Mouse (Mus musculus) limb, embryonic 15.5 days (tissue): Measurements from ENCODE around the gene Slc23a2. TPM values are rescaled to one million over a fixed set of nuclear protein-coding genes. Genes with fewer than 3 reads are reported as not detected.

ENCODE experiments used
- ATAC-seq: fragments of 200-750 bp; cut with Nextera tagmentation; 2 replicates; pipeline ENCODE4 v1.8.0; 2017; ENCODE audit warnings: low read depth, moderate TSS enrichment; ENCODE audit not compliant: insufficient number of reproducible peaks, low FRiP score, low TSS enrichment
- H3K27ac ChIP-seq: fragments of 300-500 bp; sonication (generic); 2 replicates; pipeline ENCODE4 v1.5.1; 2015; ENCODE audit warnings: moderate library complexity, mild to moderate bottlenecking, inconsistent platforms
- H3K27me3 ChIP-seq: fragments of 300-500 bp; sonication (generic); 2 replicates; pipeline ENCODE4 v1.6.1; 2015; ENCODE audit warnings: inconsistent platforms
- H3K36me3 ChIP-seq: fragments of 300-500 bp; sonication (generic); 2 replicates; pipeline ENCODE4 v1.6.1; 2015; ENCODE audit warnings: inconsistent platforms
- H3K4me1 ChIP-seq: fragments of 300-500 bp; sonication (generic); 2 replicates; pipeline ENCODE4 v1.6.1; 2015; ENCODE audit warnings: inconsistent platforms
- H3K4me2 ChIP-seq: fragments of 300-500 bp; sonication (generic); 2 replicates; pipeline ENCODE4 v1.6.1; 2015; ENCODE audit warnings: mild to moderate bottlenecking, inconsistent platforms
- H3K4me3 ChIP-seq: fragments of 300-500 bp; sonication (generic); 2 replicates; pipeline ENCODE4 v1.5.1; 2015; ENCODE audit warnings: mild to moderate bottlenecking, inconsistent platforms
- H3K9ac ChIP-seq: fragments of 300-500 bp; sonication (generic); 2 replicates; pipeline ENCODE4 v1.6.1; 2015; ENCODE audit warnings: inconsistent platforms
- H3K9me3 ChIP-seq: fragments of 300-500 bp; sonication (generic); 2 replicates; pipeline ENCODE4 v1.6.1; 2016; ENCODE audit warnings: inconsistent platforms
- WGBS: fragments of 180-500 bp; shearing (Covaris S2); methylation state at CpG from one replicate; pipeline ENCODE4 v1.1.7; 2015; 5-methylcytosine and 5-hydroxymethylcytosine counted together
- polyA plus RNA-seq: library from polyadenylated mRNA; unstranded; fragments of >200 nt; fragmentation: Nextera tagmentation; extraction: Ambion mirVana; gene quantifications from 2 replicates; pipeline ENCODE4 v1.2.1, GENCODE M21; 2015

Gene Slc23a2
- polyA plus RNA-seq, 1 experiment from 2014 or later, result 11.5 TPM

- 2% methylated on average over 36 of the region's 36 CpGs for WGBS
- peaks cover 32% of the 10 kb centered on the region for H3K27me3 ChIP-seq
- no peak for ATAC-seq
Measured at GRCm38 (mm10) chr2:132028894-132029605, 115.9 kb downstream of the Slc23a2 start.

DNA sequence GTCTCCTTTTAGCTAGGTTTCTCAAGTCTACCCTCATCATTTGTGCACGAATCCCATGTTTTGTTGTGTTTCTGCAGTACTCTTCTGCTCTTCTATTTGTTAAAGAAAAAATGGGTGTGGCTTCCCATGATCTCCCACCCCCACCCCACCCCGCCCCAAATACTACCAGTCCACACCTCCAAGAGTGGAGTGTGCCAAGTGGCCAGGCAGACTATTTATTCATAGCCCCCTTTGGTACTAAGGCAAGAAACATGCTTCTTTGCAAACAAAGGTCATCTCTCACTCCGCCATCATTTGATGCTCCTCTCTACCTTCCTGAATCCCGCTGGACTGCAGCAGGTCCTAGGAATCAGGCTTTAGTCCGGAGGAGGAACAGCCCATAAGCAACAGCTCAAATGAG is 116.8 kb downstream of the Slc23a2 start:
- WGBS, result 37% methylated on average over 5 of the region's 5 CpGs
- peak overlapping the region; percentile 58 for H3K4me3 ChIP-seq

More at GRCm38 (mm10) chr2:132028894-132029605, 115.9 kb downstream of the Slc23a2 start:
- Histone ChIP-seq H3K9ac (peak overlapping the region; percentile 47), H3K9me3 (no peaks in the 10 kb centered on the region), H3K4me1 (peaks cover 38% of the 10 kb centered on the region), H3K36me3 (no peaks in the 10 kb centered on the region), H3K4me2 (peak overlapping the region; percentile 90), H3K27ac (peak overlapping the region; percentile 75), H3K4me3 (peak overlapping the region; percentile 58)

DNA sequence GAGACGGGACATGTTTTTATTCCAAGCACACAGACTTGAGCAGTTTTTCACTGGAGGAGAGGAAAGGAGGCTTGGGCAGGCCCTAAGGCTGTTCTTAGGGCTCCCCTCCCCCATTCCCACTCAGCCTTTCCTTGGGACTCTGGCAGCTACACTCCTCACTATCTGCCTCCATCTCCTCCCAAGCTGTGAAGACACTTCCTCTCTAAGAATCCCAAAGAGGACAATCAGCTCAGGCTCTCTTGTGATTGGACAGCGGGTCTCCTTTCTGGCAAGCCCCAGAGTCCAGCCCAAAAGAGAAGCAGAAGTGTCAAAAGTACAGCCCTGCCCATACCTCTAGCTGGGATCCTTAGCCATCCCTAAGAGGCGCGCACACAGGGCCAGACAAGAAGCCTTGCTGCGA is 117.5 kb downstream of the Slc23a2 start:
- ATAC-seq, result no peak
- peaks cover 38% of the 10 kb centered on the region for H3K4me1 ChIP-seq
- H3K4me3 ChIP-seq, result 0 out of 2 replicates have a peak overlapping the region, but pooled peaks have one; percentile 58
- no peak overlapping the region for H3K9ac ChIP-seq
- H3K36me3 ChIP-seq, result no peaks in the 10 kb centered on the region
- no peaks in the 10 kb centered on the region for H3K9me3 ChIP-seq
- 58% methylated on average over 5 of the region's 5 CpGs for WGBS
- H3K27ac ChIP-seq, result no peak overlapping the region
- peak overlapping the region; percentile 90; the same call in 1 of the 2 replicates for H3K4me2 ChIP-seq
- H3K27me3 ChIP-seq, result peaks cover 32% of the 10 kb centered on the region

More for the DNA sequence above, 116.8 kb downstream of the Slc23a2 start:
- Histone ChIP-seq H3K4me1 (peaks cover 38% of the 10 kb centered on the region), H3K36me3 (no peaks in the 10 kb centered on the region), H3K9ac (no peak overlapping the region), H3K9me3 (no peaks in the 10 kb centered on the region), H3K4me2 (peak overlapping the region; percentile 90), H3K27me3 (peaks cover 32% of the 10 kb centered on the region), H3K27ac (no peak overlapping the region)
- no peak for ATAC-seq

- WGBS, result 79% methylated on average over 4 of the region's 4 CpGs
- ATAC-seq, result no peak
- no peaks in the 10 kb centered on the region for H3K36me3 ChIP-seq
- no peaks in the 10 kb centered on the region for H3K9me3 ChIP-seq
- H3K4me3 ChIP-seq, result no peak overlapping the region
- H3K27me3 ChIP-seq, result peaks cover 26% of the 10 kb centered on the region
- H3K27ac ChIP-seq, result no peak overlapping the region
- no peak overlapping the region for H3K4me2 ChIP-seq
- no peak overlapping the region for H3K9ac ChIP-seq
- H3K4me1 ChIP-seq, result peaks cover 17% of the 10 kb centered on the region; the same call in 1 of the 2 replicates
Measured at GRCm38 (mm10) chr2:132024028-132024427, 120.9 kb downstream of the Slc23a2 start.

- 77% methylated on average over 8 of the region's 8 CpGs for WGBS
- Histone ChIP-seq H3K9ac (no peak overlapping the region), H3K4me1 (peaks cover 6% of the 10 kb centered on the region; the same call in 1 of the 2 replicates), H3K9me3 (no peaks in the 10 kb centered on the region), H3K27me3 (peaks cover 11% of the 10 kb centered on the region; the same call in 1 of the 2 replicates), H3K27ac (peak overlapping the region; percentile 17; the same call in 1 of the 2 replicates), H3K36me3 (no peaks in the 10 kb centered on the region), H3K4me3 (no peak overlapping the region), H3K4me2 (no peak overlapping the region)
- no peak for ATAC-seq
Measured at GRCm38 (mm10) chr2:132022621-132023020, 122.3 kb downstream of the Slc23a2 start.

- Histone ChIP-seq H3K27ac (no peak overlapping the region), H3K4me2 (no peak overlapping the region), H3K4me1 (no peaks in the 10 kb centered on the region), H3K36me3 (no peaks in the 10 kb centered on the region), H3K27me3 (peaks cover 2% of the 10 kb centered on the region; the same call in 1 of the 2 replicates), H3K4me3 (no peak overlapping the region), H3K9me3 (no peaks in the 10 kb centered on the region), H3K9ac (no peak overlapping the region)
- no peak for ATAC-seq
- 60% methylated on average over 4 of the region's 4 CpGs for WGBS
Measured at GRCm38 (mm10) chr2:132021616-132022015, 123.3 kb downstream of the Slc23a2 start.

DNA sequence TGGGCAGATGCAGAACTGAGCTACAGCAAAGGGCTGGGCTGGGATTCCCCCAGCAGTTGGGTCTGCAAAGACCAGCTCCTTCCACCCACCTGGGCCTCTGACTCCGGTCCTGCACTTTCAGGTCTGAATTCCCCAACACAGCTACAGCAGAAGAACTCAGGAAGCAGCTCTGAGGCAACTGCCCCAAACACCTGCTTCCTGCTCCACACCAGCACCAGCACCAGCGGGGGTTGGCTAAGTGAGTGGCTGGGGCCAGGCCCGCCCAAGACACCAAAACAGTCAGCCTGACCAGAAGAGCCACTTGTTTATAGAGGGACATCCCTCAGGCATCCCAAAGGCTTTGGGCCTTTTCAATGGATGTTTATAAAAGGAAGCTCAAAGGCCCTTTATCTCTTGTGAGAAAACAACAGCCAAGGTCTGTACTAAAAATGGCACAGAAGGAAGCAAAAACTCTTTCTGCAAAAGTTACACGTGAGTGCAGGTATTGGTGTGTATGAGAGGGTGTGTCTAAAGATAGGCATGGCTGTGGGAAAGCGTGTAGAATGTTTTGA is 123.8 kb downstream of the Slc23a2 start:
- H3K4me1 ChIP-seq, result no peaks in the 10 kb centered on the region
- H3K9ac ChIP-seq, result no peak overlapping the region
- no peaks in the 10 kb centered on the region for H3K9me3 ChIP-seq
- H3K27ac ChIP-seq, result no peak overlapping the region
- ATAC-seq, result no peak
- no peaks in the 10 kb centered on the region for H3K27me3 ChIP-seq
- 52% methylated on average over 5 of the region's 5 CpGs for WGBS
- H3K36me3 ChIP-seq, result no peaks in the 10 kb centered on the region
- no peak overlapping the region for H3K4me3 ChIP-seq
- H3K4me2 ChIP-seq, result no peak overlapping the region

GRCm38 (mm10) chr2:132020420-132020819 is 124.5 kb downstream of the Slc23a2 start:
- WGBS, result 61% methylated on average over 7 of the region's 7 CpGs
- Histone ChIP-seq H3K4me2 (no peak overlapping the region), H3K4me3 (no peak overlapping the region), H3K9me3 (no peaks in the 10 kb centered on the region), H3K9ac (no peak overlapping the region), H3K36me3 (no peaks in the 10 kb centered on the region), H3K4me1 (no peaks in the 10 kb centered on the region), H3K27me3 (no peaks in the 10 kb centered on the region), H3K27ac (no peak overlapping the region)
- ATAC-seq, result no peak

DNA sequence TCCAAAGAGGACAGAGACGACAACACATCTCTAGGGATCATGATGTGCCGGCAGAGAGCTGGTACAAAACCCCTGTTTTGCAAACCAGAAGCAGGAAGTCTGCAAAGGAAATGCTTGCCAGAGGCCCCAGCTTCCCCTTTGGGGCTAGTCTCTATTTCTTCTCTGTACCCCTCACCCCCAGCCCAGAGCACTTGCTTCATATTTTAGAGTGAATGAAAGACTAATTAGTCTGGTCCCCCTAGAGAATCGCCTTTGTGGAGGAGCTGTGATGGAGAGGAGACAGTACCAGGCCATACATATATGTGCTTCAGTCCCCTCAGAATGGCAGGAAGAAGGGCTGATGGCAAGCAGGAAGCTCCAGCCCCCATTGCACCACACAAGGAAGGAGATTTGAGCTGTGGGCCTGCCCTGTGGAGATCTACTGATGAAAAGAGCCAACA is 125.5 kb downstream of the Slc23a2 start:
- Histone ChIP-seq H3K27me3 (no peaks in the 10 kb centered on the region), H3K36me3 (no peaks in the 10 kb centered on the region), H3K4me2 (no peak overlapping the region), H3K9ac (no peak overlapping the region), H3K4me1 (no peaks in the 10 kb centered on the region), H3K4me3 (no peak overlapping the region), H3K9me3 (no peaks in the 10 kb centered on the region), H3K27ac (peak overlapping the region; percentile 38; the same call in 1 of the 2 replicates)
- WGBS, result 69% methylated on average over 3 of the region's 3 CpGs
- ATAC-seq, result no peak

- no peak for ATAC-seq
- WGBS, result 67% methylated on average over 4 of the region's 4 CpGs
- Histone ChIP-seq H3K4me2 (no peak overlapping the region), H3K36me3 (no peaks in the 10 kb centered on the region), H3K27ac (no peak overlapping the region), H3K9me3 (no peaks in the 10 kb centered on the region), H3K4me3 (no peak overlapping the region), H3K4me1 (no peaks in the 10 kb centered on the region), H3K27me3 (no peaks in the 10 kb centered on the region), H3K9ac (no peak overlapping the region)
Measured at GRCm38 (mm10) chr2:132018156-132018555, 126.8 kb downstream of the Slc23a2 start.

DNA sequence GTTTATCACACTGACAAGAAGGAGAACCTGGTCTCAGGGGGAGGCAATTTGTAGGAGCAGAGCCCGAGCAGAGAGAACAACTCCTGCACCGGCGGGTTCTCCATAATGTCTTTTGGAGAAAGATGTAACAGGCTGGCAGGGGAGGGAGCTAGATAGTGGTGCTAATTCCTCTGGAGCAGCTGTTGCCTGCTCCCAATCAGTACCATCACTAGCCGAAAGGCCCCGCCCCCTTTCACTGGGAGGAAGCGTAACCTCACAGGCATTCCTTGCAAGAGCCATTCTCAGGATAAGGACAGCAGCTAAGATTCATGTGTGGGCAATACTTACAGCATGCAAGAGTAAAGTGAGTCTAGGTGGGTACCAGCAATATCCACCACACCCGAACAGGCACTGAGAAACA is 127.3 kb downstream of the Slc23a2 start:
- ATAC-seq, result no peak
- H3K9me3 ChIP-seq, result no peaks in the 10 kb centered on the region
- no peaks in the 10 kb centered on the region for H3K4me1 ChIP-seq
- H3K27ac ChIP-seq, result no peak overlapping the region
- no peak overlapping the region for H3K4me3 ChIP-seq
- no peak overlapping the region for H3K4me2 ChIP-seq
- no peak overlapping the region for H3K9ac ChIP-seq
- no peaks in the 10 kb centered on the region for H3K36me3 ChIP-seq
- no peaks in the 10 kb centered on the region for H3K27me3 ChIP-seq
- 30% methylated on average over 7 of the region's 7 CpGs for WGBS

DNA sequence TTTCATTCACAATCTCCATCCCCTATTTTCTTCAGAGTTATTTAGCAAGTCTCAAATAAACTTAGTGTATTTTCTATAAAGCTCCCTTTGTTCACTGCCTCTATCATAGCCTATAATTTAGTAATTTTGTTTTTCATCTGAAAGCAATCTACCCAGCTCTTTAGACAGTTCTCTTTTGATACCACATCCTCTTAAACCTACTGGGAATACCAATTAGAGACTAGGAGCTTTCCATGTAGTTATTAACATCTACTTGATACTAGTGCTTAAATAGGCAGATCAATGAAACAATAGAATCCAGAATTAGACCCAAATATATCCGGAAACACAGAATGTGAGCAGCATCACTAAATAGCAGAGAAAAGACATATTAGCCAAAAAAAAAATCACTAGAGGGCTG is 128.9 kb downstream of the Slc23a2 start:
- 83% methylated on average over 1 of the region's 1 CpGs for WGBS
- Histone ChIP-seq H3K27me3 (no peaks in the 10 kb centered on the region), H3K9ac (no peak overlapping the region), H3K36me3 (no peaks in the 10 kb centered on the region), H3K4me3 (no peak overlapping the region), H3K27ac (no peak overlapping the region), H3K4me2 (no peak overlapping the region), H3K4me1 (no peaks in the 10 kb centered on the region), H3K9me3 (no peaks in the 10 kb centered on the region)
- ATAC-seq, result no peak
